Mouse (Mus musculus) left cerebral cortex, postnatal 14 days (tissue): ENCODE results near the gene Gmeb2. TPM values are rescaled to one million over a fixed set of nuclear protein-coding genes. Genes with fewer than 3 reads are reported as not detected.

Experiments used
- DNase-seq, 2 experiments: peaks; one replicate each; pipeline ENCODE4 v3.0.0; 2021 to 2022; ENCODE audit warnings: low spot score in 2 of 2, mixed read lengths in 1 of 2
- intact Hi-C: fragments of 180-260 bp; cut with DNase I; formaldehyde crosslinking; loops from one replicate; pipeline ENCODE4 v1.15.1; 2025
- total RNA-seq, 2 experiments: library from RNA; stranded (reverse); gene quantifications; 2 replicates each; pipeline ENCODE4 v1.2.3; 2021

Gene Gmeb2
- total RNA-seq, 2 experiments from 2014 or later: 18.3 to 20.0 TPM

GRCm38 (mm10) chr2:181286629-181287337 lies 1.1 kb downstream of the Gmeb2 start:
- DNase-seq: peak in 1 of 2 experiments; percentile 30
- intact Hi-C loops: no loop called here

GRCm38 (mm10) chr2:181279968-181280367 lies 7.9 kb downstream of the Gmeb2 start:
- intact Hi-C loops: no loop called here
- DNase-seq: no peak

- intact Hi-C loops: no loop called here
- no peak for DNase-seq
Measured at GRCm38 (mm10) chr2:181277866-181278265, 10.0 kb downstream of the Gmeb2 start.

- intact Hi-C loops: no loop called here
- DNase-seq: no peak
Measured at GRCm38 (mm10) chr2:181276766-181277165, 11.1 kb downstream of the Gmeb2 start.

GRCm38 (mm10) chr2:181274639-181275038 lies 13.2 kb downstream of the Gmeb2 start:
- DNase-seq: no peak
- intact Hi-C loops: no loop called here

- intact Hi-C loops: no loop called here
- no peak for DNase-seq
Measured at GRCm38 (mm10) chr2:181273829-181274228, 14.0 kb downstream of the Gmeb2 start.

GRCm38 (mm10) chr2:181272092-181272491 lies 15.7 kb downstream of the Gmeb2 start:
- intact Hi-C loops: no loop called here
- DNase-seq: no peak

GRCm38 (mm10) chr2:181266839-181267238 lies 21.0 kb downstream of the Gmeb2 start:
- intact Hi-C loops: no loop called here

GRCm38 (mm10) chr2:181253248-181253647 lies 34.6 kb downstream of the Gmeb2 start:
- intact Hi-C loops: no loop called here
- no peak for DNase-seq

More at GRCm38 (mm10) chr2:181266839-181267238, 21.0 kb downstream of the Gmeb2 start:
- no peak for DNase-seq

GRCm38 (mm10) chr2:181251841-181252240 lies 36.0 kb downstream of the Gmeb2 start:
- DNase-seq: no peak
- intact Hi-C loops: no loop called here

GRCm38 (mm10) chr2:181249217-181249616 lies 38.6 kb downstream of the Gmeb2 start:
- intact Hi-C loops: no loop called here
- no peak for DNase-seq

- intact Hi-C loops: no loop called here
- no peak for DNase-seq
Measured at GRCm38 (mm10) chr2:181245031-181245430, 42.8 kb downstream of the Gmeb2 start.

- intact Hi-C loops: no loop called here
Measured at GRCm38 (mm10) chr2:181243706-181244394, 44.0 kb downstream of the Gmeb2 start.

GRCm38 (mm10) chr2:181242314-181242665 lies 45.5 kb downstream of the Gmeb2 start:
- no peak for DNase-seq
- intact Hi-C loops: no loop called here

More at GRCm38 (mm10) chr2:181243706-181244394, 44.0 kb downstream of the Gmeb2 start:
- no peak for DNase-seq

GRCm38 (mm10) chr2:181241602-181242313 lies 46.1 kb downstream of the Gmeb2 start, which contains the start of gene Helz2:
TSS of gene Helz2 (minus strand) at chr2:181242027.
- no peak for DNase-seq
- intact Hi-C loops: no loop called here

- DNase-seq: no peak
- intact Hi-C loops: no loop called here
Measured at GRCm38 (mm10) chr2:181240806-181241440, 46.9 kb downstream of the Gmeb2 start.

GRCm38 (mm10) chr2:181239261-181239660 lies 48.6 kb downstream of the Gmeb2 start:
- DNase-seq: peak in 1 of 2 experiments; percentile 12
- intact Hi-C loops: no loop called here

GRCm38 (mm10) chr2:181238861-181239260 lies 49.0 kb downstream of the Gmeb2 start:
- no peak for DNase-seq
- intact Hi-C loops: no loop called here

GRCm38 (mm10) chr2:181238091-181238610 lies 49.7 kb downstream of the Gmeb2 start:
- no peak for DNase-seq
- intact Hi-C loops: no loop called here
